Mouse (Mus musculus) layer of hippocampus, adult 2 months (tissue): Measurements from ENCODE around the gene Plekhb1. TPM values are rescaled to one million over a fixed set of nuclear protein-coding genes. Genes with fewer than 3 reads are reported as not detected.

Source experiments
- DNase-seq, 2 experiments: peaks; one replicate each; pipeline ENCODE4 v3.0.0; 2022; ENCODE audit warnings: low spot score in 2 of 2
- H3K27ac ChIP-seq: fragments of 200-600 bp; 2 replicates; pipeline ENCODE4 v1.8.1; 2022
- H3K4me3 ChIP-seq: fragments of 200-600 bp; 2 replicates; pipeline ENCODE4 v1.8.1; 2022; ENCODE audit warnings: mild to moderate bottlenecking
- CTCF ChIP-seq: fragments of 200-600 bp; conservative IDR thresholded peaks from 2 replicates; pipeline ENCODE4 v1.8.1; 2022; ENCODE audit warnings: antibody characterized with exemption, mild to moderate bottlenecking, moderate library complexity
- long read RNA-seq, 2 experiments: library from polyadenylated mRNA; stranded (forward); transcript quantifications; one replicate each; pipeline ENCODE4 v2.0.0; 2021; ENCODE audit warnings: borderline mapping rate in 2 of 2
- total RNA-seq, 2 experiments: library from RNA; stranded (reverse); gene quantifications; 2 replicates each; pipeline ENCODE4 v1.2.3; 2021

Plekhb1 gene
- total RNA-seq: 100 to 1,000 TPM; 199 to 203 TPM
- long read RNA-seq, experiment 1, transcript Plekhb1-203 (7 exons, 1,806 nt): minor isoform, 13 of 76 reads
- long read RNA-seq, experiment 1, transcript Plekhb1-205 (6 exons, 2,793 nt): major isoform, 34 of 76 reads
- long read RNA-seq, experiment 1, partial matches to known transcripts: 18 of 76 reads
- long read RNA-seq, experiment 1, other reads (novel, unspliced or antisense): 2 of 76 reads
- long read RNA-seq, experiment 2, transcript Plekhb1-205 (6 exons, 2,793 nt): major isoform, 46 of 89 reads
- long read RNA-seq, experiment 2, transcript Plekhb1-203 (7 exons, 1,806 nt): minor isoform, 18 of 89 reads
- long read RNA-seq, experiment 2, partial matches to known transcripts: 6 of 89 reads
- long read RNA-seq, experiment 2, other reads (novel, unspliced or antisense): 15 of 89 reads

DNA sequence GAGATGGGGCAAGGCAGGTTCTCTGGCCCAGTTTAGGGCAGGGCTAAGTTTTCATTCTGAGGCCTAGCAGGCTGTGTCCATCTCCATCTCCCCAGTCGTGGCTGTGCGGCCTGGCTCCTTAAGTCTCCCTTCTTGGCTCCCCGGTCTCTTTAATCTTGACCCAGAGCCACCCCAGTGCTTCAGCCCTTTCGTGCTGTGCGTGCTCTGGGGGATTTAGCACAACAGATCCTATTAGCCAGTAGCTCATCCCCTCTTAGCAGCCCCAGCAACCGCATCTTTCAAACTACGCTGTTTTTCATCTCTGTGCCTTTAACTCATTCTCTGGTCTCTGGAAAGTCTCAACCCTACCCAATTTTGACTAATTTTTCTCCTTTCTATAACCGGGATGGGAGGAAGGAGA lies at the start of gene Plekhb1:
Gene Plekhb1, minus strand, starts transcription at position 184 of the 400 bp plus-strand sequence.
- no peak for DNase-seq
- Histone ChIP-seq H3K4me3 (peak within 1 kb of the TSS; percentile 3; the same call in 1 of the 2 replicates), H3K27ac (peak within 1 kb of the TSS; percentile 12; the same call in 1 of the 2 replicates)
- no peak for TF ChIP-seq CTCF

DNA sequence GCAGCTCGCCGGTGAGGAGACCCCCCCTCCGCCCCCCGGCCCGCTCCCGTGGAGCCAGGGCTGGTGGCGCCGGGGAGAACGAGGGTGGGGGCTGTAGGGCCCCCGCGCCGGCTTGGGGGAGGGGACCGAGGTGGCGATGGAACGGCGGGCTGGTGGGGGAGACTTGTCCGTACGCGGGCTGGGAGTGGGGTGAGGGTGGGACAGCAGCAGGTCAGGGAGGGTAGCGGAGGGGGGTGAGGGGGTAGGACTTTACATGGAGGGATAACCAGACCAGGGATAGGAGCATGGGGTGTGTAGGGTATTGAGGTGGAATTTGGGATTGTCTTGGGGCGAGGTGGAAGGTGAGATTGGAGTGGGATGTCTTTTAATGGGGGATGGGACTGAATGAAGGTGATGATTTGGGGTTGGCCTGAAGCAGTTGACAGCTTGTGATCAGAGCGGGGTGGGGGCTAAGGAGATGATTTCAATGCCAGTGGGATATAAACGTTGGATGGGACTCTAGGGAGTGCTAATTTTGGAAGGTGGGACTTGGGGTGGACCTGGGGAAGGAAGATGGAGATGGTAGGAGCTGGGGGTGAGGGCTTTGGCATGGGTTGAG lies 44.8 kb upstream of the Plekhb1 start:
- TF ChIP-seq CTCF: no peak
- H3K27ac ChIP-seq: peak overlapping the region; percentile 99
- peak in 1 of 2 experiments; percentile 32 for DNase-seq
- peak overlapping the region; percentile 96 for H3K4me3 ChIP-seq

DNA sequence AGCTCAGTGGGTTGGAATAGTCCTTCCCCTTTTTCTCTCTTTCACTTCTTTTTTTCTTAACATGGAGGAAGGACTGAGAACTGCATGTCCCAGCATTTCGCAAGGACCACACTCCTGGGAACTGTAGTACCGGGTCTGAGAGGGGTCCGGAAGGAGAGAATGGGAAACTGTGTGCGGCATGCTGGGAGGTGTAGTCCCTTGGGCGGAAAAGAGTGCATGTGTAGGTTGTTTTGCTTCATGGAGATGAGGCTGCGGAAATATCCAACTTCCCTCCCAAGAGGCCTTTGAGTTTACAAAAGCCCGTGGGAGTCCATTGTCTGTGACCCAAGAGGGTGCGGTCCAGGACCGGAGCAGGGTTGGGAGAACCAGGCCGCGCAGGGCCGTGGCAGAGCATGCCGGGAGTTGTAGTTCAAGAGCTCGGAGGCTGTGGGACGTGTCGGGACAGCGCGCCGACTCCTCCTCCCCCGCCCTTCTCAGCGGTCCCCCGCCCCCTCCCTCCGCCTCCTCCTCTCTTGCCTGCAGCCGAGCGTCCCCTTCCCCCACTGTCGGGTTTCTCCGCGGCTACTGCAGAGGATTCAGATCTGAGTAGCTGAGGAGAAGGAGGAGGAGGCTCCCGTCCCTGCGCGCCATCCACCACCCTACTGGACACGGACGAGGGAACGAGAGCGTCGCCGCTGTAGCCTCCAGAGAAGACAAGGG lies 44.1 kb upstream of the Plekhb1 start, which contains the start of gene Fam168a:
Gene Fam168a, plus strand, starts transcription at position 493 of the 699 bp plus-strand sequence.
- peak; percentile 91 to 95 for DNase-seq
- Histone ChIP-seq H3K4me3 (peak within 1 kb of the TSS; percentile 96), H3K27ac (peak within 1 kb of the TSS; percentile 99)
- TF ChIP-seq CTCF: peak; percentile 67

DNA sequence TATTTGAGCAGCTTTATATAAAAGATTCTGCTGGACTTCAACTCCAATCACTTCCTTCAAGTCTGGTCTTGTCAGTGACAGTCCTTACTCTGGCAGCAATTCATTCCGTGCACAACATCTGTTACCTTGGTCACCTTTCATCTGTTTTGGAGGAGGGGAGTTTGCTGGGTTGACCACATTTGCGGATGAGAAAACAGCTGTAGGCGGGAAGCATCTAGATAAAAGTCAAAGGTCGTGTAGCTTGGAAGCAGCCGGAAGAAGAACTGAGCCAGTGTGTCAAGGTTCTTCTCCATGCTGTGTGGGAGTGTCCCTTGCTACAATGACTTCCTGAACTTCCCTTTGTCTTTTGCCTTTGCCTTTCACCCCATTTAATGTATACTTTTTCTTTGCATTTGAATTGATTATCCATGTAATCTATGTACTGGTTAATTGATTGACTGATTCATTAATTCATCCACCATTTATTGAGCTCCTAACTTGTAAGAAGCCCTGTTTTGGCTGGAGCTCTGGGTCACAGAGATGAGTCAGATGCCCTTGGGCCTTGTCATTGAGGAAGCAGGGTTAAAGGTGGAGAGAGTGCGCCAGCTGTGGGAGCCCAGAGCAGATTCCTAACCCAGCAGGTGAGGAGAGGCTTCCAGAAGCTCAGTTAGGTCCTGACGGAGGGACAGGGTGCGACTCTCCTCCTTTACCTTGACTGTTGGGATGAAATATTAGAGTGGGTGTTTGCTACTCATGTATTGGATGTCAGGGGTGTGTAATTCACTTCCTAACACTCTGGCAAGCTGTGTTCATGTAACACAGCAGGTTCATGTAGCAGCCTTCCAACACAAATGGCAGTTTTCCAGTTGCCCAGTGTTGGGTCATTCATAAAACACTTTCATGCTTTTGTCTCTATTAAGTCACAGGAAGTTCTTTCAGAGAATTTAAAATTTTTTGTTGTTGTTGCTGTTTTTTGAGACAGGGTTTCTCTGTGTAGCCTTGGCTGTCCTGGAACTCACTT lies 37.9 kb upstream of the Plekhb1 start:
- H3K4me3 ChIP-seq: no peak overlapping the region
- no peak overlapping the region for H3K27ac ChIP-seq
- DNase-seq: no peak
- TF ChIP-seq CTCF: no peak

DNA sequence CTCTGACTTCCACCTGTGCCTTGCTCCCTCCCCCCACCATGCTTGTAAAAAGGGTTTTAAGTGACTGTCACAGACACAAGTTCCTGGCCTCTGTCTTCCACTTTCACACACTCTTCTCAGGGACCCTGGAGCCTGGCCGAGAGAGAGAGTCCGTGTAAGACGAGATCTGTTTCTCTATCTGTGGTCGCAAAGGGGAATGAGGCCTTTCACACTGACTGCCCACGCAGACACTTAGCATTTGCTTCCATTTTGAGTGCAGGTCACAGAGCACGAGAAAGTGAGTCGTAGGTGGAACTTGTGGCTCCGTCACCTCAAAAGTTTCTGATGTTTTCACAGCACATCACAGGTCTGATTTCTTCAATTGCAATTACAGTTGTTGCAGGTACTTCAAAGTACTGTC lies 31.0 kb upstream of the Plekhb1 start:
- no peak for DNase-seq
- Histone ChIP-seq H3K4me3 (no peak overlapping the region), H3K27ac (no peak overlapping the region)
- no peak for TF ChIP-seq CTCF

DNA sequence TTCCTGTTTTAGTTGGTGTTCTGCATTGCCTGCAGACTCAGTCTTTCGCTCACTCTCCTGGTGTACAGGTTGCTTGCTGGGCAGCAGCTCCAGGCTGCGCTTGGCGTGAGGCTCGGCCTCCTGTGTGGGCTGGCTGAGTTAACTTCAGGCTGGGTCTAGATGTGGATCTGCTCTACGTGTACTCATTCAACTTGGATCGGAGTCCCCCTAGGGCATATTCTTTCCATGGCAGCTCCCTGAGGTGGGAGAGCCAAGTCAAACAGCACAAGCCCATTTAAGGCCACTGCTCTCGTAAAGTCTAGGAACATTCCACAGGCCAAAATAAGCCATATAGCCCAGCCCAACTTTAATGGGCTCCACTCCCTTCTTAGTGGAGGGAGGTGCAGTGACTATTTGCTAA lies 26.3 kb upstream of the Plekhb1 start:
- DNase-seq: no peak
- no peak overlapping the region for H3K4me3 ChIP-seq
- H3K27ac ChIP-seq: no peak overlapping the region
- TF ChIP-seq CTCF: no peak

DNA sequence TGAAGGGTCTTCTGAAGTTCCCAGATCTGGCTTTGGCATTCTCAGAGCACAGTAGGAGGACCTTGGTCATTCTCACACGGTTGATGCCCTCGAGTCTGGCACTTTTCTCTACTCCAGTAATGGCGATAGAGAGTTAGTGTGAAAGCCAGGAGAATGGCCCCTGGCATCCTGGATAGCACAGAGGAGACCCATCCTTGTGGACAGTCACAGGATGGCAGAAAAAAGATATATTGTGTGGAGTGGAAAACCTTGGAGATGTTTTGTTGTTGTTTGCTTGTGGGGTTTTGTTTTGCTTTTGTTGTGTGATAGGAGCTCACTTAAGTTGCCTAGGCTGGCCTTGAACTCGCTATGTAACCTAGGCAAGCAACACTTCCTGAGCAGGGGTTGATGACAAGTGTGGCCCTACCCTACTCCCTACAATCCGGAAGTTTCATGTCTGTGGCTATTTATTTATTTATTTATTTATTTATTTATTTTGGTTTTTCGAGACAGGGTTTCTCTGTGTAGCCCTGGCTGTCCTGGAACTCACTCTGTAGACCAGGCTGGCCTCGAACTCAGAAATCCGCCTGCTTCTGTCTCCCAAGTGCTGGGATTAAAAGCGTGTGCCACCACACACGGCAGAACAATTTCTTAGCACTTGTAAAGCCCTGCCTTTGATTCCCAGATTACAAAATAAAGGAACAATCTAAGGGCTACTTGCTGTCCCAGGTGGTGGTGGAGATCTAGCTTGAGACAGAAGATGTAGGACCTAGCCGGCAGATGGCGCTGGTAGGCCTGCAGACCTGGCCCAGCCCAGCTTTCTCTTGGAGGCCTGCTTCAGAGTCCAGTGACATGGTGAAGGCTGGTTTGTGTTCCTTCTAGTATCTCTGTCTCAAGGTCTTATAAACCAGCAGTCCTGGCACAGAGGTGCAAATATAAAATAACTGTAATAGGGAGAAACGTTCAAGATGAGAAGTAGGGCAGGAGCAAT lies 23.1 kb upstream of the Plekhb1 start:
- DNase-seq: peak; percentile 56 to 80
- H3K27ac ChIP-seq: no peak overlapping the region
- peak; percentile 86 for TF ChIP-seq CTCF
- H3K4me3 ChIP-seq: no peak overlapping the region

DNA sequence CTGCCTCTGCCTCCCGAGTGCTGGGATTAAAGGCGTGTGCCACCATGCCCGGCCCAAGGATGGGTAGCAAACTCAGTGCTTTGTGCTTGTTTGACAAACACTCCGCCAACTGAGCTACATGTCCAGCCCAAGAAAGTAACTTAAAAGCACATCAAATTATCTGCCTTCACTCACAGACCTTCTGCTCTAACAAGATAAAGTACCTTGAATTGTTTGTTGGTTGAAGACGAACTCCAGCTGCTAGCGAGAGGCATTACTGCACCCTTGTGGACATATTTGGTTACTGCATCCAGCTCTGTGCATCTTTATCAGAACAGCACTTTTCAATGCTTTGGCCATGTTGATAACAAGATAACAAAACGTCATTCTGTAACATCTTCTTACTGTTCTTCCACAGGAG lies 22.3 kb upstream of the Plekhb1 start:
- Histone ChIP-seq H3K4me3 (no peak overlapping the region), H3K27ac (no peak overlapping the region)
- TF ChIP-seq CTCF: peak; percentile 92
- DNase-seq: peak in 1 of 2 experiments; percentile 68

DNA sequence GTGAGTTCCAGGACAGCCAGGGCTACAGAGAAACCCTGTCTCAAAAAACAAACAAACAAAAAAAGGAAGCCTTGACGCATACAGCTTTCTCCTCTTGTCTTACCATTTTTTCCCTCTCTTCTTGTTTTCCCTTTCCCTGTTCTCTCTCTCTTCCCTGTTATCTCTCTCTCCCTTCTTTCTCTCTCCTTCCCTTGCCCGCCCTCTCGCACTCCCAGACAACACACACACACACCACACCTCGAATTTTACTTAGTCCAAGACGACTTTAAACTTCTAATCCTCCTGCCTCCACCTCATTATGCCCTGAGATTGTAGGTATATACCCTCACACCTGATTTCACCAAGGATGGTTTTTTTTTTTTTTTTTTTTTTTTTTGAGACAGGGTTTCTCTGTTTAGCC lies 21.9 kb upstream of the Plekhb1 start:
- no peak overlapping the region for H3K4me3 ChIP-seq
- DNase-seq: no peak
- no peak for TF ChIP-seq CTCF
- H3K27ac ChIP-seq: no peak overlapping the region

DNA sequence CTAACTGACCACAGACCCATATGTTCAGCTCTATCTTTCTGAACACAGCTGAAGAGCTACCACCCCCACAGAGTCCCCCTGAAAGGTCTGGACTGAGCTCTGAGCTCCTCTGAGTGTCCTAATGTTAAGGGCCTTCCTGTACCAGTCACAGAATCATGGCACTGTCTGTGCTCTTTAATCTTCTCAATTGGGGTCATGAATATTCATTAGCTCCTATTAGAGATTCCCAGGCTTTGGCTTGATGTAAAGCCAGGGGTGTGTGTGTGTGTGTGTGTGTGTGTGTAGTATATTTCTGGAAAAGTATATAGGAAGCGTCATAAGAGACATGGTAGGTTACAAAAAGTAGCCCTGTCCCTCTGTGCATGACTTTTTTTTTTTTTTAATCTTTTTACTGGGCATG lies 21.0 kb upstream of the Plekhb1 start:
- TF ChIP-seq CTCF: no peak
- H3K4me3 ChIP-seq: no peak overlapping the region
- H3K27ac ChIP-seq: no peak overlapping the region
- DNase-seq: no peak

DNA sequence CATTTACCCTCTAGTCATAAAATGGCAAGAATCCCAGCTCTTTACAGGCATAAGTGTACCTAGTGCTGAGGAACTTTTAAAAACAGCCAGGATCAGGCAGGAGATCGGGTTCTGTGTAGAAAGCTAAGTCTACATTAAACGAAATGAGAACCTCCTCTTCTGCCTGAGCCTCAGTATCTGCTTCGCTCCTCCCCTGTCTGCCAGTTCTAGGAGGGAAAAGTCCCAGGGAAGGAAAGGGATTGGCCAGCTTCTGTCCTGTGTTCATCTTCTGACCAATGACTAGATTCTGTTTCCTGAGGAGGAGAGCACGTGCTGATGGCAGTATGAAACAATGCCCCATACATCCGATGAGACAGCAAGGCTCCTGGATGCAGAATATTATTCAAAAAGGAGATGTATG lies 18.9 kb upstream of the Plekhb1 start:
- TF ChIP-seq CTCF: no peak
- Histone ChIP-seq H3K27ac (no peak overlapping the region), H3K4me3 (no peak overlapping the region)
- DNase-seq: no peak
